Mouse (Mus musculus) CD4-positive, CD25-positive, alpha-beta regulatory T cell, adult 4 months (primary cell): ENCODE data around the gene Zfp280d. TPM values are rescaled to one million over a fixed set of nuclear protein-coding genes. Genes with fewer than 3 reads are reported as not detected.

Source experiments
- polyA plus RNA-seq, 2 experiments: library from polyadenylated mRNA; unstranded; fragments of 100-300 nt; shearing (Covaris generic); gene quantifications; one replicate each; pipeline ENCODE4 v1.2.1; 2017

Gene Zfp280d
- polyA plus RNA-seq, 2 experiments from 2014 or later, result 57.0 to 63.1 TPM

Other genes with a start within 250 kb of the Zfp280d start
- gene Tcf12, start 163.0 kb upstream of the Zfp280d start, polyA plus RNA-seq, result 10 to 100 TPM; 33.8 to 39.6 TPM
- gene Mns1, start 163.2 kb downstream of the Zfp280d start, polyA plus RNA-seq, result 10 to 100 TPM; 15.0 to 15.6 TPM
- 1 to 10 TPM; 7.9 to 8.6 TPM for gene Tex9, start 217.4 kb downstream of the Zfp280d start, polyA plus RNA-seq